Mouse (Mus musculus) granulocyte monocyte progenitor cell, adult 5-6 weeks (primary cell): ENCODE data around the gene Larp1. TPM values are rescaled to one million over a fixed set of nuclear protein-coding genes. Genes with fewer than 3 reads are reported as not detected.
A peak's percentile ranks its signal among the peaks of the same experiment; 100 is the strongest.
"Not testable (repeated sequence)": the region's sequence is repeated elsewhere in the genome, so short reads cannot be mapped to it uniquely, and the experiment has no call there.

Experiments used
- ATAC-seq: replicated peaks from 2 replicates; pipeline ENCODE4 v1.8.0; 2016; ENCODE audit warnings: mild to moderate bottlenecking, moderate TSS enrichment, inconsistent platforms; ENCODE audit not compliant: poor library complexity, severe bottlenecking
- total RNA-seq, 2 experiments: library from RNA; stranded (forward) in 1 of 2; stranded (reverse) in 1 of 2; fragments of 200-712, 200-1000 nt in 1 of 2; fragments of >200 nt in 1 of 2; fragmentation: Nextera tagmentation in 1 of 2; gene quantifications; 2 replicates each; pipeline ENCODE4 v1.2.3; 2014 to 2017

Gene Larp1
- total RNA-seq, 2 experiments from 2014 or later: 70.4 to 140 TPM

- no peak for ATAC-seq
Observed at GRCm38 (mm10) chr11:58025881-58026280, 17.0 kb downstream of the Larp1 start.

- ATAC-seq: no peak
Observed at GRCm38 (mm10) chr11:58026337-58026736, 17.5 kb downstream of the Larp1 start.

- ATAC-seq: no peak
Observed at GRCm38 (mm10) chr11:58026860-58027259, 18.0 kb downstream of the Larp1 start.

- ATAC-seq: no peak
Observed at GRCm38 (mm10) chr11:58028981-58029380, 20.1 kb downstream of the Larp1 start.

GRCm38 (mm10) chr11:58029869-58030268 is 21.0 kb downstream of the Larp1 start:
- peak; percentile 58 for ATAC-seq

- 0 out of 2 replicates have a peak, but pooled peaks have one; percentile 31 for ATAC-seq
Observed at GRCm38 (mm10) chr11:58031176-58031575, 22.3 kb downstream of the Larp1 start.

GRCm38 (mm10) chr11:58033635-58034034 is 24.8 kb downstream of the Larp1 start:
- no peak for ATAC-seq

- peak; percentile 77 for ATAC-seq
Observed at GRCm38 (mm10) chr11:58039027-58039426, 30.2 kb downstream of the Larp1 start.

GRCm38 (mm10) chr11:58042861-58043431 is 34.1 kb downstream of the Larp1 start:
- no peak for ATAC-seq

GRCm38 (mm10) chr11:58046438-58046837 is 37.6 kb downstream of the Larp1 start:
- no peak for ATAC-seq

GRCm38 (mm10) chr11:58057455-58057854 is 48.6 kb downstream of the Larp1 start:
- peak; percentile 67 for ATAC-seq

GRCm38 (mm10) chr11:58059752-58060151 is 50.9 kb downstream of the Larp1 start:
- ATAC-seq: not testable (repeated sequence)

GRCm38 (mm10) chr11:58061218-58061617 is 52.4 kb downstream of the Larp1 start:
- ATAC-seq: not testable (repeated sequence)

- no peak for ATAC-seq
Observed at GRCm38 (mm10) chr11:58062586-58062985, 53.7 kb downstream of the Larp1 start.

GRCm38 (mm10) chr11:58065025-58065424 is 56.2 kb downstream of the Larp1 start:
- ATAC-seq: no peak

- ATAC-seq: 0 out of 2 replicates have a peak, but pooled peaks have one; percentile 20
Observed at GRCm38 (mm10) chr11:58072978-58073377, 64.1 kb downstream of the Larp1 start.

GRCm38 (mm10) chr11:58077270-58077669 is 68.4 kb downstream of the Larp1 start:
- ATAC-seq: no peak

GRCm38 (mm10) chr11:58081716-58082115 is 72.9 kb downstream of the Larp1 start:
- ATAC-seq: no peak

GRCm38 (mm10) chr11:58092541-58092940 is 83.7 kb downstream of the Larp1 start:
- peak; percentile 83 for ATAC-seq

GRCm38 (mm10) chr11:58093021-58093528 is 84.2 kb downstream of the Larp1 start, which contains the start of gene Gm12248:
TSS of gene Gm12248 (minus strand) at chr11:58093134.
- ATAC-seq: peak; percentile 43

- ATAC-seq: no peak
Observed at GRCm38 (mm10) chr11:58094766-58095165, 85.9 kb downstream of the Larp1 start.

GRCm38 (mm10) chr11:58095561-58095960 is 86.7 kb downstream of the Larp1 start:
- ATAC-seq: no peak
